Mouse (Mus musculus) CH12.LX (cell line): ENCODE measurements at regions not wholly inside any gene's neighbourhood (a gene's known extent, or its start where the extent isn't known, plus 50 kb on each side); places are given as distances from the start of the nearest gene placed in this dataset.

Experiments
- DNase-seq: peaks from one replicate; pipeline ENCODE4 v3.0.0-alpha.2; 2013; ENCODE audit errors: extremely low read depth
- H3K27ac ChIP-seq: 2 replicates; pipeline ENCODE4 v1.5.1; 2012; ENCODE audit warnings: low read depth, mild to moderate bottlenecking, control low read depth, moderate library complexity; ENCODE audit not compliant: insufficient read depth
- H3K27me3 ChIP-seq: replicated peaks from 2 replicates; pipeline ENCODE3; 2012; ENCODE audit warnings: inconsistent platforms
- H3K36me3 ChIP-seq, 2 experiments: replicated peaks in 1 of 2; 2 replicates each; pipeline versions ENCODE3 to v1.6.1; 2012; ENCODE audit warnings: inconsistent platforms in 1 of 2, low read length in 1 of 2, mild to moderate bottlenecking in 1 of 2, mixed read lengths in 1 of 2, moderate library complexity in 1 of 2; ENCODE audit not compliant: control insufficient read depth in 1 of 2, insufficient read depth in 1 of 2
- H3K4me1 ChIP-seq, 2 experiments: 2 replicates each; pipeline ENCODE4 v1.6.1; 2012; ENCODE audit warnings: inconsistent platforms in 1 of 2, moderate library complexity in 1 of 2; ENCODE audit not compliant: insufficient read depth in 2 of 2, control insufficient read depth in 1 of 2
- H3K4me2 ChIP-seq: 2 replicates; pipeline ENCODE4 v1.6.1; 2012; ENCODE audit warnings: low read depth, mild to moderate bottlenecking, control low read depth; ENCODE audit not compliant: poor library complexity, insufficient read depth, severe bottlenecking
- H3K4me3 ChIP-seq, 3 experiments: fragments of 150-350 bp in 1 of 3; sonication (generic) in 1 of 3; replicated peaks in 1 of 3; 2 replicates each; pipeline versions ENCODE3 to v1.5.1; 2011 to 2012; ENCODE audit warnings: low read depth in 2 of 3, low read length in 2 of 3, mild to moderate bottlenecking in 2 of 3, moderate library complexity in 2 of 3, control low read depth in 1 of 3, improper control_type of control experiment in 1 of 3, inconsistent platforms in 1 of 3, mixed read lengths in 1 of 3; ENCODE audit not compliant: poor library complexity in 1 of 3
- H3K79me2 ChIP-seq: replicated peaks from 2 replicates; pipeline ENCODE4 v1.6.1; 2012; ENCODE audit warnings: mild to moderate bottlenecking, moderate library complexity; ENCODE audit not compliant: control insufficient read depth, poor library complexity, insufficient read depth, severe bottlenecking; ENCODE audit errors: extremely low read depth
- H3K9ac ChIP-seq: 2 replicates; pipeline ENCODE4 v1.6.1; 2012; ENCODE audit warnings: low read depth, mild to moderate bottlenecking, control low read depth, moderate library complexity; ENCODE audit not compliant: insufficient read depth
- H3K9me3 ChIP-seq: replicated peaks from 2 replicates; pipeline ENCODE3; 2012; ENCODE audit warnings: low read length, inconsistent platforms, mixed read lengths
- CHD1 ChIP-seq: IDR thresholded peaks from 2 replicates; pipeline ENCODE4 v1.6.1; 2012; ENCODE audit warnings: low read depth, low read length, improper control_type of control experiment, inconsistent platforms
- CHD2 ChIP-seq: IDR thresholded peaks from 2 replicates; pipeline ENCODE4 v1.6.1; 2011; ENCODE audit warnings: low read length, improper control_type of control experiment
- CTCF ChIP-seq, 2 experiments: IDR thresholded peaks in 1 of 2; conservative IDR thresholded peaks in 1 of 2; 2 replicates each; pipeline ENCODE4 v1.5.1; 2011 to 2012; ENCODE audit warnings: low read depth in 2 of 2, low read length in 2 of 2, improper control_type of control experiment in 1 of 2, inconsistent platforms in 1 of 2, mild to moderate bottlenecking in 1 of 2, moderate library complexity in 1 of 2
- E2F4 ChIP-seq: IDR thresholded peaks from 2 replicates; pipeline ENCODE4 v1.6.1; 2011; ENCODE audit warnings: low read depth, low read length, improper control_type of control experiment; ENCODE audit not compliant: insufficient replicate concordance
- EP300 ChIP-seq: IDR thresholded peaks from 2 replicates; pipeline ENCODE4 v1.6.1; 2011; ENCODE audit warnings: low read length, improper control_type of control experiment
- IRF4 ChIP-seq: IDR thresholded peaks from 2 replicates; pipeline ENCODE4 v1.6.1; 2014; ENCODE audit warnings: low read depth, mild to moderate bottlenecking, inconsistent platforms, low read length, improper control_type of control experiment
- JUN ChIP-seq: IDR thresholded peaks from 2 replicates; pipeline ENCODE4 v1.6.1; 2011; ENCODE audit warnings: low read depth, mild to moderate bottlenecking, low read length, improper control_type of control experiment, moderate library complexity; ENCODE audit not compliant: insufficient read depth
- KAT2A ChIP-seq: IDR thresholded peaks from 2 replicates; pipeline ENCODE4 v1.6.1; 2012; ENCODE audit warnings: low read length, improper control_type of control experiment, inconsistent platforms; ENCODE audit not compliant: insufficient replicate concordance
- MAX ChIP-seq: IDR thresholded peaks from 2 replicates; pipeline ENCODE4 v1.6.1; 2011; ENCODE audit warnings: low read length, improper control_type of control experiment
- MEF2A ChIP-seq: IDR thresholded peaks from 2 replicates; pipeline ENCODE4 v1.6.1; 2014; ENCODE audit warnings: low read depth, mild to moderate bottlenecking, inconsistent platforms, low read length, improper control_type of control experiment, borderline replicate concordance
- MYC ChIP-seq: IDR thresholded peaks from 2 replicates; pipeline ENCODE4 v1.6.1; 2011; ENCODE audit warnings: low read depth, mild to moderate bottlenecking, improper control_type of control experiment, low read length
- NRF1 ChIP-seq: IDR thresholded peaks from 2 replicates; pipeline ENCODE4 v1.6.1; 2014; ENCODE audit warnings: low read depth, mild to moderate bottlenecking, inconsistent platforms, low read length, improper control_type of control experiment, moderate library complexity
- PAX5 ChIP-seq: IDR thresholded peaks from 2 replicates; pipeline ENCODE4 v1.6.1; 2012; ENCODE audit warnings: low read length, inconsistent platforms, mixed read lengths
- RAD21 ChIP-seq: IDR thresholded peaks from 2 replicates; pipeline ENCODE4 v1.6.1; 2011; ENCODE audit warnings: low read depth, mild to moderate bottlenecking, low read length, improper control_type of control experiment, moderate library complexity
- RCOR1 ChIP-seq: conservative IDR thresholded peaks from 2 replicates; pipeline ENCODE4 v1.6.1; 2012; ENCODE audit warnings: low read depth, mild to moderate bottlenecking, inconsistent platforms, low read length, improper control_type of control experiment
- TCF12 ChIP-seq: IDR thresholded peaks from 2 replicates; pipeline ENCODE4 v1.6.1; 2014; ENCODE audit warnings: low read depth, mild to moderate bottlenecking, inconsistent platforms, low read length, improper control_type of control experiment
- ZKSCAN1 ChIP-seq: IDR thresholded peaks from 2 replicates; pipeline ENCODE4 v1.6.1; 2012; ENCODE audit warnings: low read depth, inconsistent platforms, low read length, improper control_type of control experiment, borderline replicate concordance
- ZMIZ1 ChIP-seq: IDR thresholded peaks from 2 replicates; pipeline ENCODE4 v1.6.1; 2012; ENCODE audit warnings: low read depth, mild to moderate bottlenecking, inconsistent platforms, low read length, improper control_type of control experiment
- ZNF384 ChIP-seq: IDR thresholded peaks from 2 replicates; pipeline ENCODE4 v1.6.1; 2012; ENCODE audit warnings: low read depth, low read length, improper control_type of control experiment, inconsistent platforms
- dilution Hi-C: fragments of 300-500 bp; cut with MboI; formaldehyde crosslinking; loops from 2 replicates; pipeline ENCODE4 v1.14.3; 2020; ENCODE audit warnings: low sequenced_read_pairs; ENCODE audit not compliant: extremely low pct_unique_long_range_greater_than_20kb, extremely low pct_ligation_motif_present
- in situ Hi-C: fragments of 300-500 bp; cut with MboI; formaldehyde crosslinking; loops from 3 replicates; pipeline ENCODE4 v1.14.3; 2019; ENCODE audit warnings: low sequenced_read_pairs, low pct_ligation_motif_present, low pct_unique_long_range_greater_than_20kb, mixed read lengths

- H3K79me2 ChIP-seq: no peaks in the 10 kb centered on the region
- dilution Hi-C loops: no loop called here
- H3K4me3 ChIP-seq: peak overlapping the region in 1 of 3 experiments; percentile 31
- no peaks in the 10 kb centered on the region for H3K9me3 ChIP-seq
- in situ Hi-C loops: no loop called here
- H3K4me2 ChIP-seq: no peak overlapping the region
- no peak overlapping the region for H3K9ac ChIP-seq
- DNase-seq: no peak
- H3K36me3 ChIP-seq: no peaks in the 10 kb centered on the region
- H3K27ac ChIP-seq: no peak overlapping the region
- no peaks in the 10 kb centered on the region for H3K27me3 ChIP-seq
- peaks cover 3 to 4% of the 10 kb centered on the region in 2 experiments; a peak in 2 of 4 replicates for H3K4me1 ChIP-seq
- TF ChIP-seq JUN (no peak), RCOR1 (no peak), CTCF (conservative IDR thresholded peaks at IDR 0.05 in 1 of 2, IDR thresholded peaks at IDR 0.05 in 1 of 2; ENCODE audit: low read depth in 2 of 2, low read length in 2 of 2) (no peak), ZMIZ1 (no peak), E2F4 (no peak), ZKSCAN1 (no peak), ZNF384 (no peak), PAX5 (no peak), MEF2A (no peak), CHD2 (no peak), MYC (no peak)
Observed at GRCm38 (mm10) chr1:184525740-184526139, 206.7 kb downstream of the Hlx start.

- dilution Hi-C loops: no loop called here
- no peak for DNase-seq
- Histone ChIP-seq H3K27me3 (no peaks in the 10 kb centered on the region), H3K27ac (no peak overlapping the region), H3K79me2 (no peaks in the 10 kb centered on the region), H3K9me3 (no peaks in the 10 kb centered on the region), H3K4me2 (no peak overlapping the region), H3K36me3 (no peaks in the 10 kb centered on the region), H3K4me3 (no peak overlapping the region), H3K4me1 (no peaks in the 10 kb centered on the region), H3K9ac (no peak overlapping the region)
- in situ Hi-C loops: no loop called here
- TF ChIP-seq NRF1 (no peak), TCF12 (no peak)
Observed at GRCm38 (mm10) chr1:184519551-184519950, 212.9 kb downstream of the Hlx start.

GRCm38 (mm10) chr1:184504663-184505062 is 227.8 kb downstream of the Hlx start:
- TF ChIP-seq RCOR1 (no peak), CHD2 (no peak), MYC (no peak), CHD1 (no peak), MAX (no peak), RAD21 (no peak), KAT2A (no peak), TCF12 (no peak), IRF4 (no peak), NRF1 (no peak), EP300 (no peak), MEF2A (no peak), CTCF (conservative IDR thresholded peaks at IDR 0.05 in 1 of 2, IDR thresholded peaks at IDR 0.05 in 1 of 2; ENCODE audit: low read depth in 2 of 2, low read length in 2 of 2) (no peak)
- Histone ChIP-seq H3K27ac (no peak overlapping the region), H3K9me3 (peaks cover 4% of the 10 kb centered on the region), H3K4me1 (no peaks in the 10 kb centered on the region), H3K4me2 (no peak overlapping the region), H3K79me2 (no peaks in the 10 kb centered on the region), H3K4me3 (no peak overlapping the region), H3K36me3 (no peaks in the 10 kb centered on the region), H3K9ac (no peak overlapping the region), H3K27me3 (no peaks in the 10 kb centered on the region)
- dilution Hi-C loops: no loop called here
- DNase-seq: no peak
- in situ Hi-C loops: no loop called here
